Mouse (Mus musculus): Measurements from ENCODE around the gene Hist1h4n.
A peak's percentile ranks its signal among the peaks of the same experiment; 100 is the strongest.

Gene Hist1h4n

DNA sequence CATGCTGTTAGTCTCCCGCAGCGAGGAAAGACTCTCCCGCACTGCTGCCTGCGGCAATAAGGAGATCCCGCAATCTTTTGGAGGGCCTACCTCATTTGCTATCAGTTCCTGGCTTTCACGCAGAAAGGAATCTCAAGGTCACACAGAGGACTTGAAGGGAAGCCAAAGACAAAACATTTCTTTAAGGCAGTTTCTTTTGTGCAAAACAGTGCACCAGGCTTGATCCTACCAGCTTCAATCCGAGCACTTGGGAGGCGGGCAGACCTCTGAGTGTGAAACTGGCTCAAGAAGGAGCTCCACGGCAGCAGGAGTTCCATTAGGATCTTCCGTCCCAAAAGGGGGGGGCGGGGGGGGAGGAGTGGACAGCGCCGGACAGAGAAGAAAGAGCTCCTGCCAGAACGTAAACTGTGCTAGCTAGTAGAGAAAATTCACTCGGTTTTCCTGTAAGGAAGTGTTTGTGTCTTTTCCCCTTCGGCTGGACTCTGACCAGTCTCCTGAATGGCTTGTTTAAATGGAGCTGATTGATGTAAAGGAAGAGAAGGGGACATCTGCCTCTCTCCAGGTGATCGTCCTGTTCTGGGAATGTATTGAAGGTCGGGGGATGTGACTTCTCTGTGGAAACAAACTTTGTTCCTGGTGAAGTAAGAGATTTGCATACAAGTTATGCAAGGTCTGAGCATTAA, 41.3 kb downstream of the Hist1h4n start:
- peak; percentile 6 for DNase-seq

- DNase-seq = no peak
These were observed 42.1 kb downstream of the Hist1h4n start for GRCm38 (mm10) chr13:21789925-21790324.

- peak; percentile 17 for DNase-seq
These were observed 44.0 kb downstream of the Hist1h4n start for GRCm38 (mm10) chr13:21787760-21788593.

DNA sequence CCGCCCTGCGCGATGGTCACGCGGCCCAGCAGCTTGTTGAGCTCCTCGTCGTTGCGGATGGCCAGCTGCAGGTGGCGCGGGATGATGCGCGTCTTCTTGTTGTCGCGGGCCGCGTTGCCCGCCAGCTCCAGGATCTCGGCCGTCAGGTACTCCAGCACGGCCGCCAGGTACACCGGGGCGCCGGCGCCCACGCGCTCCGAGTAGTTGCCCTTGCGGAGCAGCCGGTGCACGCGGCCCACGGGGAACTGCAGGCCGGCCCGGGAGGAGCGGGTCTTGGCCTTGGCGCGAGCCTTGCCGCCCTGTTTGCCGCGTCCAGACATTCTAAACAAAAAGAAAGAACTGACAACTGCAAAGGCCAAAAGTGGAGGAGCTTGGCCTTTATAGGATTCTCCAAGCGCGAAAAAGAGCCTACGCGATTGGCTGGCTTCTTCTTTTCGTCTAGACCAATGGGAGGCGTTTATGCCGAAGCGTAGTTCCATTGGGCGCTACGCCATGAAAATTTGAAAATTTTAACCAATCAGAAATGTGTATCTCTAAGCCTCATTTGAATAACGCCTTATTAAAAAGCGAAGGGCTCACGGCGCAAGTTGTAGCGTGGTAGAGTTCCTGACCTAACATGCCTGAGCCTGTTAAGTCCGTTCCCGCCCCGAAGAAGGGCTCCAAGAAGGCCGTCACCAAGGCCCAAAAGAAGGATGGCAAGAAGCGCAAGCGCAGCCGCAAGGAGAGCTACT, 44.9 kb downstream of the Hist1h4n start, which contains the start of the genes Hist1h2an and Hist1h2bp:
Gene Hist1h2an, minus strand, starts transcription at position 320 of the 731 bp plus-strand sequence.
Gene Hist1h2bp, plus strand, starts transcription at position 563 of the 731 bp plus-strand sequence.
- DNase-seq = peak; percentile 77

- DNase-seq = no peak
These were observed 45.7 kb downstream of the Hist1h4n start for GRCm38 (mm10) chr13:21786189-21786898.

DNA sequence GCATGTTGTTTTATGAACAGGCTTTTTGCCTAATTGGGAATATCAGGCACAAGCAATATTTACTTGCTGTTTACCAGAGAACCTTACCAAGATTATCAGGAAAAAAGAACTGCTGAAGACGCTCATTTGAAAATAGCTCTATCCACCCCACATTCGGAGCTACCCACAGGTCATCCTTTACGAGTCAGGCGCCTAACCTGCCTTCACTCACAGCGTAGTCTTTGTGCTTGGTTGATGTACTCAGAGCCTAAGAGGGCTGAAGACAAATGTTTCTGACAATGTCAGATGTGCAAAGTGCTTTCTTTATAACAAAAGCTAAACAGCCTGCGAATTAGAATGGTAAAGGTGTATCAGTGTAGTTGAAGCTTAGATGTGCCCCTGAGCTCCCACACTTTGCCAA, 47.7 kb downstream of the Hist1h4n start:
- DNase-seq = no peak

- DNase-seq = peak; percentile 47
These were observed 48.2 kb downstream of the Hist1h4n start for GRCm38 (mm10) chr13:21783734-21784161.

GRCm38 (mm10) chr13:21783255-21783617, 48.8 kb downstream of the Hist1h4n start, which contains the start of gene Hist1h3i:
Gene Hist1h3i (minus strand): TSS chr13:21783370.
- peak; percentile 64 for DNase-seq

DNA sequence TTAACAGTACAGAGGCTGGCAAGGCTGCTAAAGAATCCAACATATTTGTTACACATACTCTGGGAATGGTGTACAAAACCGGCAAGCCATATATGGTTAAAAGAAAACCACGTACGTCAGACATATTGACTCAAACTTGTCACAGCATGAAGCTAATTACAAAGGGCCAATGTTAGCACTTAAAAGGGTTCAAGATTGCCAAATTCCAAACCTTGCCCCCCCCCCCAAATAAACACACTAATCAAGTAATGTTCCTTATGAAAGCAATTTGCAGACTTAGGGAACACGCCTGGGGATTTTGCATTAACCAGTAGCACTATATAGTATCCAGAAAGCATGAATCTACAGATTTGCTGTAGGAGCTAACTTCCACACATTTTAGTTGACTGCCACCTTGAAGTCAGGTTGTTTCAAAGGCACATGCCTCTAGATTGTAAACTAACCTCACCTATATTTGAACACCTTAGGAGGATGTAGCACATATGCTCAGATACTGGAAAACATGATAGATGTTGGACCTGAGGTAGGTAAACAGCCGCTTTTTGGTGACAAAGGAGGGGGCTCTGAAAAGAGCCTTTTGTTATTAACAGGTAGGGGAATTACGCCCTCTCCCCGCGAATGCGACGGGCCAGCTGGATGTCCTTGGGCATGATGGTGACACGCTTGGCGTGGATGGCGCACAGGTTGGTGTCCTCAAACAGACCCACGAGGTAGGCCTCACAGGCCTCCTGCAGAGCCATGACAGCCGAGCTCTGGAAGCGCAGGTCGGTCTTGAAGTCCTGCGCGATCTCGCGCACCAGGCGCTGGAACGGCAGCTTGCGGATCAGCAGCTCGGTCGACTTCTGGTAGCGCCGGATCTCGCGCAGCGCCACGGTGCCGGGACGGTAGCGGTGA, 49.4 kb downstream of the Hist1h4n start:
- DNase-seq = peak; percentile 57

Data from thymus, postnatal 4 days (tissue).